Mouse (Mus musculus): ENCODE results near the gene Fam20b. TPM values are rescaled to one million over a fixed set of nuclear protein-coding genes. Genes with fewer than 3 reads are reported as not detected.

Fam20b gene
- total RNA-seq (2014; rRNA removed) (53.7 TPM in 2 replicates), polyA plus RNA-seq (2015; fragmentation: Nextera tagmentation; extraction: Ambion mirVana) (27.7 and 29.6 TPM in 2 replicates)

DNA sequence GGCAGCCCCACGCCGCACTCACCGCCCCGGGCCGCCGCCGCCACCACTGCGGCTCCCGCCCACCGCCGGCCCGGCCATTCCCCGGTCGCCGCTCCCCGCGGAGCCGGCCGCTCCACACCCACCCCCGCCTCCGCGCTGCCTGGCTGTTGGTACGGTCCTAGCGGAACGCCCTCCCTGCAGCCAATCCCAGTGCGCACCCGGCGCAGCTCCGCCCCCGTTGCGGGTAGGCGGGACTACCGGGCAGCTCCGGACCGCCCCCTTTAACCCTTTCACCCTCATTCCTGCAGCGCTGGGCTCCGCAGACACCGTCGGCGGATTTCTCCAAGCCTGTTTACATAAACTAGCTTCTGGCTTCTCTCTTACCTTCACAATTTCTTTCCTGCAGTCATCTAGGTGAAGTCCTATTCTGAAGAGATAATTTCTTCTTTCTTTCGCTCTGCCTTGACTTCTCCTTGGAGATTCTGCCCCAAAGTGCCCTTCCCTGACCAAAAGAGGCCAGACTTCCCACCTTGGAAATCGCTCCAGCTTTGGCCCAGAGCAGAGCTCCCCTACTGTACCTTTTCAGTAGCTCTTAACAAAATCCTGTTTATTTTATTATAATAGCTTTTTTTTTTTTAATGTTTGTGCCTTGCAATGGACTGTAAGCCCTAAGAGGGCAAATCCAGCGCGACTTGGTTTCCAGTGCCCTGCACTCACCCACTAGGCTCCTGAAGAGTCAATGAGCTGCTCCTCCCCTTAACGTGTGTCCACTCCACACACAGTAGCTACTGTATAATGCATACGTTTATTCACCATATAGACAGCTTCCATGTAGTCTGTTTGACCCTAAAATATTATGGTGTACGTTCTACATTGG lies at the start of gene Fam20b:
TSS of gene Fam20b (minus strand) at position 137 of the 856 bp plus-strand sequence.
- peak within 1 kb of the TSS; percentile 93 for H3K27ac ChIP-seq
- H3K4me2 ChIP-seq (ENCODE audit: low read depth, low read length), result peak within 1 kb of the TSS; percentile 60
- peak; percentile 97 for DNase-seq (ENCODE audit: low spot score)
- H3K4me1 ChIP-seq (ENCODE audit: insufficient read depth, low read length), result 0 out of 2 replicates have a peak, but pooled peaks cover 3% of the 10 kb centered on the region
- H3K9me3 ChIP-seq (ENCODE audit: low read length), result no peaks in the 10 kb centered on the region
- no peak; the same call in 1 of the 2 replicates for TF ChIP-seq CTCF (IDR thresholded peaks at IDR 0.05; ENCODE audit: low read depth)
- peak within 1 kb of the TSS; percentile 88 for H3K4me3 ChIP-seq (ENCODE audit: low read length)
- peak within 1 kb of the TSS; percentile 82 for H3K9ac ChIP-seq (replicated peaks; ENCODE audit: low read length)
- WGBS, result under 1% methylated on average over 32 of the region's 47 CpGs
- ATAC-seq, result peak; percentile 98
- no peaks in the 10 kb centered on the region for H3K27me3 ChIP-seq (ENCODE audit: insufficient read depth, low read length)
- H3K36me3 ChIP-seq (ENCODE audit: insufficient read depth, low read length), result no peaks in the 10 kb centered on the region

DNA sequence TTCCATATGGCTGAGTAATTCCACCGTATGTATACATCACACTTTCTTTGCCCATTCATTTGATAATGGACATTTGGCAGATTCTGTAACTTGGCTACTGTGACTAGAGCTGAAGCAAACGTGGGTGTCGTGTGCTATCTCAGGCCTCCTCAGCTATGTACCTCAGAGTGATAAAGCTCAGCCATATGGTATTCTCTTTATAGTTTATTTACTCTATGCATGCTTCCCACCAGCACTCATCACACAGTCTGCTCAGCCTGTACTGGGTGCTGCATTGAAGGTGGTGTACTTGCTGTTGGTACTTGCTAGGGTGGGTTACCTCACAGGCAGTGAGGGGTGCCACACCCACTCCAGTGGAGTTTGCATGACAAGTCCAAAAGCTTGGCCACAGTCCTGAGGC lies 46.4 kb upstream of the Fam20b start:
- TF ChIP-seq CTCF (IDR thresholded peaks at IDR 0.05; ENCODE audit: low read depth), result no peak
- WGBS, result 88% methylated on average over 3 of the region's 3 CpGs
- Histone ChIP-seq H3K4me2 (ENCODE audit: low read depth, low read length) (no peak overlapping the region), H3K9ac (replicated peaks; ENCODE audit: low read length) (no peak overlapping the region), H3K4me1 (ENCODE audit: insufficient read depth, low read length) (no peaks in the 10 kb centered on the region; the same call in 1 of the 2 replicates), H3K27me3 (ENCODE audit: insufficient read depth, low read length) (no peaks in the 10 kb centered on the region), H3K4me3 (ENCODE audit: low read length) (no peak overlapping the region), H3K27ac (no peak overlapping the region), H3K9me3 (ENCODE audit: low read length) (0 out of 2 replicates have a peak, but pooled peaks cover 2% of the 10 kb centered on the region), H3K36me3 (ENCODE audit: insufficient read depth, low read length) (no peaks in the 10 kb centered on the region)
- no peak for ATAC-seq
- no peak for DNase-seq (ENCODE audit: low spot score)

DNA sequence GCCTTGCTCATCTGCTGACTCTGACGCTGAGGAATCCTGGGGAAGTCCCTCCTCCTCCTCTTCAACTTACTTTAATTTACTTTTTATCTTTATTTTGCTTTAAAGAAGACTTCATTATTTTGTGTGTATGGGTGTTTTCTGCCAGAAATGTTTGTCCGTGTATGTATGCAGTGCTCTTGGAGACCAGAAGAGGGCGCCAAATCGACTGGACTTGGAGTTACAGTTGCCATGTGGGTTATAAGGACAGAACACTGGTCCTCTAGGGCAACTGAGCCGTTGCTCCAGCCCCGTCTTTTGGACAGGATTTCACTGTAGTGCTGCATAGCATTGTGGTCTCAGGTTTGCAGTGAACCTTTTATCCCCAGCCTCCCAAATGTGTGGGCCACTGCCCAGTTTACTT lies 45.7 kb upstream of the Fam20b start:
- 69% methylated on average over 6 of the region's 6 CpGs for WGBS
- H3K4me1 ChIP-seq (ENCODE audit: insufficient read depth, low read length), result no peaks in the 10 kb centered on the region; the same call in 1 of the 2 replicates
- no peak overlapping the region for H3K4me2 ChIP-seq (ENCODE audit: low read depth, low read length)
- DNase-seq (ENCODE audit: low spot score), result no peak
- no peak overlapping the region for H3K27ac ChIP-seq
- H3K9ac ChIP-seq (replicated peaks; ENCODE audit: low read length), result no peak overlapping the region
- peak; percentile 33 for TF ChIP-seq CTCF (IDR thresholded peaks at IDR 0.05; ENCODE audit: low read depth)
- 0 out of 2 replicates have a peak, but pooled peaks cover 2% of the 10 kb centered on the region for H3K9me3 ChIP-seq (ENCODE audit: low read length)
- no peaks in the 10 kb centered on the region for H3K27me3 ChIP-seq (ENCODE audit: insufficient read depth, low read length)
- ATAC-seq, result no peak
- H3K4me3 ChIP-seq (ENCODE audit: low read length), result no peak overlapping the region
- no peaks in the 10 kb centered on the region for H3K36me3 ChIP-seq (ENCODE audit: insufficient read depth, low read length)

DNA sequence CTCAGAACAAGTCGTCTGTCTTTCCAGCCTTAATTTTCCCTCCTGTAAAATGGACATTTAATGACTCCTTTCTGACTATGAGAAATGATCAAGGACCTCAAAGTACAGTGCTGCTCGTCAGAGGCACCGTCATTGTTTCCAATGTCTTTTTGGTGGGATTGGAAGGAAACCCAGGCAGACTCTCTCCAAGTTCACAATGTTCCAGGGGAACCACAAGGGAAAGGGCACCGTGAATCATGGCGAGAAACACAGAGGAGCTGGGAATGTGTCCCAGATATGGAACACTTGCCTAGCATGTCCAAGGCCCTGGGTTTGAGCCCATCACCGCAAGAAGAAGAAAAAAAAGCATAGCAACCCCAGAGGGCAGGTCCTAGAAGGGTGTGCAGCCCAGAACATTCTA lies 44.4 kb upstream of the Fam20b start:
- H3K27me3 ChIP-seq (ENCODE audit: insufficient read depth, low read length), result no peaks in the 10 kb centered on the region
- no peak for TF ChIP-seq CTCF (IDR thresholded peaks at IDR 0.05; ENCODE audit: low read depth)
- DNase-seq (ENCODE audit: low spot score) (no peak), ATAC-seq (no peak)
- H3K27ac ChIP-seq, result no peak overlapping the region
- no peak overlapping the region for H3K4me2 ChIP-seq (ENCODE audit: low read depth, low read length)
- no peaks in the 10 kb centered on the region for H3K36me3 ChIP-seq (ENCODE audit: insufficient read depth, low read length)
- H3K4me1 ChIP-seq (ENCODE audit: insufficient read depth, low read length), result no peaks in the 10 kb centered on the region; the same call in 1 of the 2 replicates
- H3K4me3 ChIP-seq (ENCODE audit: low read length), result no peak overlapping the region
- no peak overlapping the region for H3K9ac ChIP-seq (replicated peaks; ENCODE audit: low read length)
- 93% methylated on average over 6 of the region's 6 CpGs for WGBS
- 0 out of 2 replicates have a peak, but pooled peaks cover 2% of the 10 kb centered on the region for H3K9me3 ChIP-seq (ENCODE audit: low read length)

DNA sequence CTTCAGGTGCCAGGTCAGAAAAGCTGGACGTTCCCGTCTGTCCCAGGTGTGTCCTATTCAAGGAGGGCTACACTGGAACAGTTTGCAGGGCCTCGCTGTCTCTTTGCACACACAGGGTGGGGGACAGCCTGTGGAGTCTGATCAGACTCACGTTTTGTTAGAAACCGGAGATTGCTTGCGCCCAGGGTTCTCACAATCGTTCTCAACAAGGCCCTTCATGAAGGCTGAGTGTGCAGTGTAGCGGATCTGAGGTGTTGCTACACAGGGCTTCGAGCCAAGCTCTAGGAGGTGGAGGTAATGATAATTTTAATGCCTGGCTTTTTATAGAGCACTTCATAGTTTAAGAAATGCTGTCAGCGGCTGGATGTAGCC lies 42.5 kb upstream of the Fam20b start:
- Histone ChIP-seq H3K27ac (no peak overlapping the region), H3K4me2 (ENCODE audit: low read depth, low read length) (no peak overlapping the region), H3K36me3 (ENCODE audit: insufficient read depth, low read length) (no peaks in the 10 kb centered on the region), H3K9me3 (ENCODE audit: low read length) (no peaks in the 10 kb centered on the region), H3K27me3 (ENCODE audit: insufficient read depth, low read length) (no peaks in the 10 kb centered on the region), H3K4me1 (ENCODE audit: insufficient read depth, low read length) (no peaks in the 10 kb centered on the region; the same call in 1 of the 2 replicates), H3K9ac (replicated peaks; ENCODE audit: low read length) (no peak overlapping the region), H3K4me3 (ENCODE audit: low read length) (no peak overlapping the region)
- 61% methylated on average over 10 of the region's 10 CpGs for WGBS
- DNase-seq (ENCODE audit: low spot score) (no peak), ATAC-seq (no peak)
- TF ChIP-seq CTCF (IDR thresholded peaks at IDR 0.05; ENCODE audit: low read depth), result no peak

DNA sequence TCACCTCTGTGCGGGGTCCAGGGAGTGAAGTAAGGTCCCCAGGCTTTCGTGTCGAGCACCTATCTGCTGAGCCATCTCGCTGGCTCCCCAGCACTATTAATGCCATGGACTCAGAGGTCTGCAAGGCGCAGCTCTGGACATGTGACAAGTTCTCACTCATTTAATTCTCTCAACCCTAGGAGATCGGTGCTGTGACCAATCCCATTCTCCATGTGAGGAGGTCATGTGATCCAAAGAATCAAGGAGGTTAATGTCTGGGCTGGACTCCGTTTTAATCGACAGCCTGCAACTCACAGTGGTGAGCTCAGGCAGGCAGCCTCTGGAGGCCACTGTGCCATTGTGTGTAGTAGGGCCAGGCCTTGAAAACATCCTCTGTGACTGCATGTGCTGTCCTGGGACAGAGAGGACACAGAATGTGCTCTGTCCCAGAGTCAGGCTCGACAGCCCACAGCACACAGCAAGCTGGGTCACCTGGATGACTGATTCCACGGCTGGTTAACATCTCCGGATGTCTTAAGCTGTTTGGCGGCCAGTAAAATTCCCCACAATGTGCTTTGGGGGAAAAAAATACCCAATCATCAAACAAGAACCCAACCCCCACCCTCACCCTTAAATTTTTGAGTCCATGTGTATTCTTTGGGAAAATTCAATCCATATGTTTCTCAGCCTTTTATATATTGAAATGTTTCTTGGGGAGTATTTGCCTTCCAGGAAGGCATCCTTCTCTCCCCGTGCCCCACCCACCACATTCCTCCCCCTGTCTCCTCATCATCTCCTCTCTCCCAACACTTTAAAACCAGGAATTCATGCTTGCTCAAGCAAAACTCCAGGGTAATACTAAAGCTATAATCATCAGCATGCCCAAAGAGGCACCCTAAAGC lies 41.9 kb upstream of the Fam20b start:
- no peak overlapping the region for H3K27ac ChIP-seq
- no peak for TF ChIP-seq CTCF (IDR thresholded peaks at IDR 0.05; ENCODE audit: low read depth)
- peak; percentile 43; the same call in 1 of the 2 replicates for ATAC-seq
- H3K4me3 ChIP-seq (ENCODE audit: low read length), result no peak overlapping the region
- no peaks in the 10 kb centered on the region; the same call in 1 of the 2 replicates for H3K4me1 ChIP-seq (ENCODE audit: insufficient read depth, low read length)
- H3K9ac ChIP-seq (replicated peaks; ENCODE audit: low read length), result no peak overlapping the region
- H3K36me3 ChIP-seq (ENCODE audit: insufficient read depth, low read length), result no peaks in the 10 kb centered on the region
- H3K4me2 ChIP-seq (ENCODE audit: low read depth, low read length), result no peak overlapping the region
- WGBS, result 63% methylated on average over 13 of the region's 13 CpGs
- H3K9me3 ChIP-seq (ENCODE audit: low read length), result no peaks in the 10 kb centered on the region
- DNase-seq (ENCODE audit: low spot score), result no peak
- no peaks in the 10 kb centered on the region for H3K27me3 ChIP-seq (ENCODE audit: insufficient read depth, low read length)
